Mouse (Mus musculus): Measurements from ENCODE around the gene Pipox.

The Pipox gene

DNA sequence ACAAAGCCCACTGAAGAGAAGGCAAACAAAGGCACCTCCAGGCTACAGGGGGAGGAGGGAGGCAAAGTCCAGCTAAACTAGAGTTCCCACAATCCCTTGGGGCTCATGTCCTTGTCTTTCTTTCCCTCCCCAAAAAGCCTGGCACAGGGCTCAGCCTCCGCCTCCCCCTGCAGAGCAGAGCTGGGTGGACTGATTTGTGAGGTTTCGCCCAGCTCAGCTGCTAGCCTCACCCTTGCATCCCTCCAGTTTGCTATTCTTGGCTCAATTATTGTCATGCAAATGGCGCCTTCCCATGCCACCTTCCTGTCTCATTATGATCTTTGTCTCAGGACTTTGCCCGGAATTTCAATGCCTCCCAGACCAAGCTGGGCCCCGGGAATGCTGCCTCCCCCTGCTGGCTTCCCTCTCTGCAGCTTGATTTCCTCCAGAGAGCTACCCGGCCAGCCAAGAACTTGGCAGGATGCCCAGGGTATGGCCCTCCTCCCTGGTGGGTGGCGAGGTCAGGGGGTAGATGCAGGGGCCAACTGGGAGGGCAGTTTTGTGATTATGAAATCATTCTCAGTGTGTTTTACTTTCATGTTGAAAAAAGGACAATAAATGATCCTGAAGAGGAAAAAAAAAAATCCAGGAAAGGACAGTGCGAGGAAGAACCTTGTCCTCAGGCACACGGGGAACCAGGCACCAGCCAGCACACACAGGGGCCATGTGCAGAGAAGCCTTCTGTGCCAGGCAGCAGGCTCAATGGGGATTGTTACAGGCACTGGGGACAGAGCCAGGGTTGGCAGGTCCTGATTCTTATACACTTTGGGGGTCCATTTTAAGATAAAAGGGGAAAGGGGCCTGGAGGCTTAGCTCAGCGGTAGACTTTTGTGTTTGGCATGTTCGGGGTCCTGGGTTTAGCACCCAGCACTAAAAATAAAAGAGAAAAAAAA is at the start of gene Pipox:
Gene Pipox, minus strand, starts transcription at position 310 of the 932 bp plus-strand sequence.
- peak; percentile 93 to 98 for DNase-seq (ENCODE audit: inconsistent age in 2 of 2, low spot score in 1 of 2)

- DNase-seq (ENCODE audit: inconsistent age in 2 of 2, low spot score in 1 of 2): no peak
Measured at GRCm38 (mm10) chr11:77942230-77942629, 48.3 kb upstream of the Pipox start.

GRCm38 (mm10) chr11:77937649-77938410 is 43.9 kb upstream of the Pipox start:
- DNase-seq (ENCODE audit: inconsistent age in 2 of 2, low spot score in 1 of 2): no peak

DNA sequence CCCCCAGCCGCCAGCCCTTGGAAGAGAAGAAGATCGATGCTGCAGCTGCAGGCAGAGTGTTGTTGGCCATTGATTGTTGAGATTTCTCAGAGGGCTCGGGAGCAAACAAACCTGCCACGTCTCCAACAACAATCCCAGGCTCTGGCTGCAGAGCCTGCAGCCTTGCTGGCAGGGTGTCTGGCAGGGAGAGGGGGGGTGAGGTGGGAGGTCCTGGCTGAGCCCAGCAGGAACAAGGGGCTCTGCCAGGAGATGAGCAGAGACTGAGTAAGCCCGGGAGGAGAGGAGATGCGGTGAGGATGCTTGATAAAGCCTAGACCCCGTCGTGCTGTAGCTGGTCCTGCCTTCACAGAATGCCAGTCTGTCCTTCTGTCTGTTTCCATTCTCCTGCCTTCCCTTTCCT is 43.0 kb upstream of the Pipox start:
- DNase-seq (ENCODE audit: inconsistent age in 2 of 2, low spot score in 1 of 2): no peak

- DNase-seq (ENCODE audit: inconsistent age in 2 of 2, low spot score in 1 of 2): no peak
Measured at GRCm38 (mm10) chr11:77934568-77935311, 40.8 kb upstream of the Pipox start.

- DNase-seq (ENCODE audit: inconsistent age in 2 of 2, low spot score in 1 of 2): no peak
Measured at GRCm38 (mm10) chr11:77934111-77934521, 40.2 kb upstream of the Pipox start.

GRCm38 (mm10) chr11:77932576-77932975 is 38.7 kb upstream of the Pipox start:
- no peak for DNase-seq (ENCODE audit: inconsistent age in 2 of 2, low spot score in 1 of 2)

DNA sequence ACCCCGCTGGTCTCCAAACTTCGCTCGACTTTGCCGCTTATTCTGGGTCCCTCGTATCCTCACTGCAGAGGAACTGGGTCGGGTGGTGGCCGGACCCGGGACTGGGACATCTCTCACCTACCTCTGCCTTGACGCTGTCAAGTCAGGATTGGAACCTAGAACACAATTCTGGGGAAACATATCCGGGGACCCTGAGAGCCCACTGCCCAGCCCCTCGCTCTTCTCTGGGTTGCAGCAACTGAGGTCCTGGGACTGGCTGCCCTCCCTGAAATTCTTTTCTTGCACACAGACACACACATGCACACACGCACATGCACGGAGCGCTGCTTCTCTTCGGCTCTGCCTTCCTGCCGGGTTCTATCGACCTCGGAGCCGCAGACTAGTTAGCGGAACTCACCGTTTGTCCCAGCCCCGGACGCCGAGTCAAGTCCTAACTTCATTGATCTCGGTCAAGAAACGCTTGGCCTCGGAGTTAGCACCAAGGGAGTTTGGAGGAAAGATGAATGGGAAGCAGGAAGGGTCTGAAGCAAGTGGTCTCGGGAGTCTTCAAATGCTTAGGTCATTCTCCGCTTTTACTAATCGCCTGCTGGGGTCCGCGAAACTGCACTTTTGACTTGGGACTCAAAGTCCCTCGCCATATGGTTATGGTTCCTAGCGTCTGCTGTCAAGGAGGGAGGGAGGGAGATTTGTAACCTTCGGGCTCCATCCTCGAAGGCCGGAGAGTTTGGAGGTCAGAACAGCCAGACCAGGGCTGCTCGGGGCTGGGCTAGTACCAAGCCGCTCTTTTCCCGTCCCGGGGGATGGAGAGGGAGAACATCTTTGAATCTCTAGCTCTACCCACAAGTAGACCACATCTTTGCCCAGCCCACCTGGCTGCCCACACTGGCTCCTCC is 37.9 kb upstream of the Pipox start:
- peak; percentile 22 to 51 for DNase-seq (ENCODE audit: inconsistent age in 2 of 2, low spot score in 1 of 2)

DNA sequence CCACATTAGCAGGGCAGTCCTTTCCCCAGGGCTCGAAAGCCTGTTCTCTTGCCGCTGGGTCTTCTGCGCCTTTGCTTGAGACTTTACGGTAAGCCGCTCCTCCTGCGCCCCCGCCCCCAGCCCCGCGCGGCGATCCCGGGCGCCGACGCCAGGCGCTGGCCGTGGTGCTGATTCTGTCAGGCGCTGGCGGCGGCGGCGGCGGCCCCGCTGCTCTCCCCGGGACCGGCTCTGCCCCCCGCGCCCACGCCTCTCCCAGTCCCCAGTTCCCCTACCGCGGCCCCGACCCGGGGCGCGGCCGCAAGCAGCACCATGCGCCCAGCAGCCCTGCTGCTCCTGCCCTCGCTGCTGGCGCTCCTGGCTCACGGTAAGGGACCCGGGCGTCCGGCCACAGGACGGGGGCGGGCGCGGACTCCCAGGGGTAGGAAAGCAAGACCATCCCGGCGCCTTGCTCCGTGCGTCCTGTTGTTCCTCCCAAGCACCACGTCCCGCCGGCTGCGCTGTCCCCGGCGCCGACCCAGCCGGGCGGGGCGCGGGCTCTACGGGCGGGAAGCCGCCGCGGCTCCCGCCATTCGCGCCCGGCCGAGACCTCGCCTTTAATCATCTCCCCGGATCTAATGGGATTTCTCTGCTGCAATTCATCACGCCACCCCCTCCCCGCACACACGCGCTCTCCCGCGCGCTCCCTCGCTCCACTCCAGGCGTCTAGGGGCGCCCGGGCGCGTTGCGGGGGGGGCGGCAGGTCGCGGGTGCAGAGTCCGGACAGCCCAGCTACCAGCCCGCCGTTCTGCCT is 37.0 kb upstream of the Pipox start, which contains the start of gene Sez6:
Gene Sez6, plus strand, starts transcription at position 50 of the 790 bp plus-strand sequence.
- DNase-seq (ENCODE audit: inconsistent age in 2 of 2, low spot score in 1 of 2): peak; percentile 82 to 89

GRCm38 (mm10) chr11:77927837-77928236 is 33.9 kb upstream of the Pipox start:
- peak; percentile 67 to 79 for DNase-seq (ENCODE audit: inconsistent age in 2 of 2, low spot score in 1 of 2)

DNA sequence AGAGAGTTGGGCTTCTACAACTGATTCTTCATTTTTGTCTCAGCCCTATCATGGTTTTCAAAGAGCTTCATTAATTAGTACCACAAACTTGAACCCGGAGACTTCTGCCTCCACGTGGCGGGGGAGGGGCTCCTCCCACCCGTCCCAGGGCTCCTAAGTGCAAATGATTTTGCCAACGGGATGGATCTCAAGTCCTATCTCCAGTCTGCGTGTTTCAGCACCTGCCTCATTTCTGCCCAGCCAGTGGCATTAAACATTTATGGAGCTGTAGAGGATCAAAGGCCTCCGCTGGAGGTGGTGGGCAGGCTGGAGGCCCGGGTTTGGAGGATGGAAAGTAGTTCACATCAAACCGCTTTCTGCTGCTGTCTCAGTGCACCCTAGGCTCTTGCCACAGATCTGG is 32.8 kb upstream of the Pipox start:
- DNase-seq (ENCODE audit: inconsistent age in 2 of 2, low spot score in 1 of 2): no peak

- peak; percentile 53 to 73 for DNase-seq (ENCODE audit: inconsistent age in 2 of 2, low spot score in 1 of 2)
Measured at GRCm38 (mm10) chr11:77925836-77926657, 32.2 kb upstream of the Pipox start.

- DNase-seq (ENCODE audit: inconsistent age in 2 of 2, low spot score in 1 of 2): peak in 1 of 2 experiments; percentile 68
Measured at GRCm38 (mm10) chr11:77923285-77923684, 29.4 kb upstream of the Pipox start.

GRCm38 (mm10) chr11:77917166-77917565 is 23.3 kb upstream of the Pipox start:
- peak; percentile 31 to 54 for DNase-seq (ENCODE audit: inconsistent age in 2 of 2, low spot score in 1 of 2)

GRCm38 (mm10) chr11:77916741-77917140 is 22.8 kb upstream of the Pipox start:
- DNase-seq (ENCODE audit: inconsistent age in 2 of 2, low spot score in 1 of 2): no peak

GRCm38 (mm10) chr11:77914598-77915260 is 20.8 kb upstream of the Pipox start:
- peak in 1 of 2 experiments; percentile 56 for DNase-seq (ENCODE audit: inconsistent age in 2 of 2, low spot score in 1 of 2)

- DNase-seq (ENCODE audit: inconsistent age in 2 of 2, low spot score in 1 of 2): peak in 1 of 2 experiments; percentile 75
Measured at GRCm38 (mm10) chr11:77913505-77913904, 19.6 kb upstream of the Pipox start.

DNA sequence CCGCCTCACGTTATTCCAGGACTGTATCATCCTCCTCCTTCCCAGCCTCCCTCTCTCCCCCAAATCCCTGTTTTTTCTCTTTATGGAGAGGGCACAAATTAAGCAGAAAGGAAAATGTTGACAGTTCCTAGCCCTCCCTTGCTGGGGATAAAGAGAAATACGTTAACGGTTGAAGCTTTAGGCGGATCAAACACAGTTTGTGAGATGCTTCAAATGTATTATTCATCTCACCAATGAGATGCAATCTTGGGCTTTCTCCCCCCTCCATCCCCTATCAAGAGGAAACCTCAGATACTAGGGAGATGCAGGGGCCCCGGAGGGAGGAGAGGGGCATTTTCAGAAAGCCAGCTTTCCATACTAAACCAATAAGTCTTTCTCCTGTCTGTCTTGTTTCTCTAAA is 15.9 kb upstream of the Pipox start:
- DNase-seq (ENCODE audit: inconsistent age in 2 of 2, low spot score in 1 of 2): no peak
